Mouse (Mus musculus): ENCODE measurements at regions not wholly inside any gene's neighbourhood (a gene's known extent, or its start where the extent isn't known, plus 50 kb on each side); places are given as distances from the start of the nearest gene placed in this dataset.

DNA sequence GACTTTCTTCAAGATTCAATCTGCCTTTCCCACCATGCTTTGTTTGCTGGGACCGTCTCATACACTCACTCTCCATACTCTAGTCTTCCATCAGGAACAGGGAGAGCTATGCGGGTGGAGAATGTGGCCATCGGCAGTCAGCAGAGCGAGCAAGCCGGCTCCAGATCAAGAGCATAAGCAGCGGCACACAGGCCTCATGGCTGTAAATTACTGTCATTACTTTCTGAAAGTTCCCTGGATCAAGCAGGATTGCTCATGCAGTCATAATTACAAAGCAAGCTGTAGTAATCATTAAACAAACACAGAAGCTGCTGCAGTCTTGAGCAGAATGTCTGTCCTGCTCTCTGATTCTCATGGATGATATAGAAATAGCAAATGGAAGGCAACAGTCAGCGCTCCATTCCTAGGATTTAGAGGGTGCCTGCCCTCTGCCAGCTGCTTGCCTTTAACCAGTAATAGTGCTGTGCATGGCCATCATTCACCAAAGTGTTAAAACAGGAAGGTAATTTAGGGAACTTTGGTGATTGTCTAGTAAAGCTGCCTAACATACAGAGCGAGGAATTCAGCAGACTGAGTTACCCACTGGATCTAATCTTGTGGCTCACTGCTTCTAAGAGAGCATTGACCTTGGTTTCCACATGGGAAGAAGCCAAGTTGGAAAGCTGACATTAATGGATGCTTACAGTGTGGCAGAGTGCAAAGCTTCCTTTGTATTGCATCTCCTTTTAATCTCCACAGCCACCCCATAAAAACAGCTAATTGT lies 298.2 kb downstream of the 1190002N15Rik start:
- DNase-seq = peak; percentile 54 to 73

DNA sequence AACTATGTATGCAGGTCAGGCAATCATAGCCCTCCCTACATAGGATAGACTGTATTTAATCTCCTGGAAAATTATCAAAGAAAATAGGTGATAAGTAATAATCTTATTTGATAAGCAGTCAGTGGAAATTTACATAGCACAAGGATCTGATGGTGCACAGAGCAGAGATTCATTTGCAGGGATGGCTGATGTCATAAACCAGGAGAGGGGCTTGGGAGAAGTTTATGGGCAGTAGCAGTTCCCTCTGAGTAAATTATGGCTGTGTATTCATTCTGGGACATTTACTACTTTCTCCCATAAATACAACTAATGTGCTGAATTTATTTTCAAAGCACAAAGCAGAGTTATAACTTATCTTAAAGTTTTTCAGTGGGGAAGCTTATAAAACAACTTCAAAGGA lies 299.3 kb downstream of the 1190002N15Rik start:
- no peak for DNase-seq

GRCm38 (mm10) chr9:94229537-94229936 lies 308.3 kb downstream of the 1190002N15Rik start:
- no peak for DNase-seq

GRCm38 (mm10) chr9:94219116-94219515 lies 318.8 kb downstream of the 1190002N15Rik start:
- DNase-seq = peak; percentile 15 to 26

DNA sequence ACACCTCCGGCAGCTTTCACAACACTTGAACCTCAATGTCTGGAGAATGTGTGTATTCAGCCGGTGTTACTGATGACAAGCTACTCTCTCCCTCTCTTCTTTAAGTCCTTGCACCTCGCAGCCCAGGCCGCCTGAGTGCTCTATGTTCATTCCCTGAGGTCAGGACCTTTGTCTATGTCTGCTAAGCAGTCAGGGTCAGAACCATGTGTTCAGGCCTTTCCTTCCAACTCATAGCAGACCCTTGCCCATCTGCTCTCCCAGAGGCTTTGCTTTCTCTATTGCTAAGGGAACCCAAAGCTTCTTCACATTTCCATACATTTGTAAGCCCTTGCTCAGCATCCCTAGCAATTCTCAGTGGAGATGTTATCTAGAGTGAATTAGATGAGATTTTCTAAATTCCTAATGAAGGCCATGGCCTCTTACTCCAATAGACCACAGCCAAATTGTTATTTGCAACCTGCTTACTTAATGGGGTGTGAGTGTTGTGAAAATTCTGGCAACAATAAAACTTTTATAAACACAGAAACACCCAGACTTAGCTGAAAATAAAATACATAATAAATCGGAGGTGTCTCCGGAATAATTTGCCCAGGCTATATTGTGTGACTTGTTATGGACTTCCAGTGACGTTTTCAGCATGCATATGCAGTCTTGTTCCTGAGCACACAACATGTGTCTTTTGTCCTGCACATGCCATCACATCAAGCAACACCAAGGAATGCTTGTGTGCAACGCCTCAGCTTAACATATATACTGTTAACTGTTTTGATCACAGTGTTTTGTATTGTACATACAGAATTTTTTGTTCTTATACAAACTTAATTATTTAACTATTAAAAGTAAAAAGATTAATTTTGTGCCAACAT lies 321.2 kb downstream of the 1190002N15Rik start:
- DNase-seq = no peak

DNA sequence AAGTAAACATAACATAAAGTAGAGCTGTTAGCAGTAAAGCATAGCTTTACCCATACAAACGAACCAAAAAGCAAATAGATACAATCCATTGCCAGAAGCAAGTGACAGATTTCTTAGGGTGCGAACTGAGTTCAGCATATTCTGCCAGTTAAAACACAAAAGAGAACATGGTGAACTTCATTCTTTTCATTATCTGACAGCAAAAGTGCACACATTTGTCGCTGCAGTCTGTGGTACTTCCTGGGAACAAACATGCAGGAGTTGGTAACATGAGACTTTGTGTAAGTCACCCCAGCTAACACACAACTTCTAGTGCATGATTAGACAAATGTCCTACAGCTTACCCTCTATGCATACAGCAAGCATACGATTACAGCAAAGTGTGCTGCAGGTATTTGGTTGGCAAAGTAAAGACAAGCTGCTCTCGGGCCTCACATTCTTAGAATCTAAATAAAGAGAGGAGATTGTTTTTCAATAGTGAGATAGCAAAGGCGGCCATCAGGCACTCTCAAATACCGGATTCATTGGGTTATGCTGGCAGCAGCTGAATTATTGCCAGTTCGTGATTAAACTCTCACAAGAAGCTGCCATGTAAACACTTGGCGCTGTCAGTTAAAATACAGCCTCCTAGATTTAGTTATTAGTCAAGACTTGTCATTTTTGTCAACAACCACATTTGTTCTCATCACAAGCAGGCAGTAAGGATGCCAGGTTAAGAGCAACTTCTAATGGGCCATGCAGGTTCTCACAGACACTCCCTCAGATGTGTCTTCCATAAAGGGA lies 327.2 kb downstream of the 1190002N15Rik start:
- no peak for DNase-seq

- no peak for DNase-seq
Measured at GRCm38 (mm10) chr9:94208987-94209386, 328.9 kb downstream of the 1190002N15Rik start.

DNA sequence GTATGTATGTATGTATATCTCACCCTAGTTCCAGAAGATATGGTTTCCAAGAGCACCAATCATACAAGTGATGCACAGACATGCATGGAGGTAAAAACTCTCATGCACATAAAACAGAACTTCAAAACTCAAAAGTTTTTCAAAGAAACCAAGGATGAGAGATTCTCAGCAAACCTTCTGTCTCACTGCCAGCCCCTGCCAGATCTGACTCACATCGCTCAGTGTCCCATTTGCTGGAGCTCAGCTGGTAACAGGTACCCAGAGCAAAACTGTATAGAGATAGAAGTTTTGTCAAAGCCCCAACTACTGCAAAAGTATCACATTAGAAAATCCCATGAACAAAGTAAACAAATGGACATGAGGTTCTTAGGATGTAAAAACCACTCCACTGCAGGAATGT lies 337.0 kb downstream of the 1190002N15Rik start:
- no peak for DNase-seq

- no peak for DNase-seq
Measured at GRCm38 (mm10) chr9:94199864-94200263, 338.0 kb downstream of the 1190002N15Rik start.

GRCm38 (mm10) chr9:94191083-94191482 lies 346.8 kb downstream of the 1190002N15Rik start:
- no peak for DNase-seq

GRCm38 (mm10) chr9:94189872-94190800 lies 347.7 kb downstream of the 1190002N15Rik start:
- DNase-seq = no peak

GRCm38 (mm10) chr9:94188124-94188523 lies 349.8 kb downstream of the 1190002N15Rik start:
- no peak for DNase-seq

DNA sequence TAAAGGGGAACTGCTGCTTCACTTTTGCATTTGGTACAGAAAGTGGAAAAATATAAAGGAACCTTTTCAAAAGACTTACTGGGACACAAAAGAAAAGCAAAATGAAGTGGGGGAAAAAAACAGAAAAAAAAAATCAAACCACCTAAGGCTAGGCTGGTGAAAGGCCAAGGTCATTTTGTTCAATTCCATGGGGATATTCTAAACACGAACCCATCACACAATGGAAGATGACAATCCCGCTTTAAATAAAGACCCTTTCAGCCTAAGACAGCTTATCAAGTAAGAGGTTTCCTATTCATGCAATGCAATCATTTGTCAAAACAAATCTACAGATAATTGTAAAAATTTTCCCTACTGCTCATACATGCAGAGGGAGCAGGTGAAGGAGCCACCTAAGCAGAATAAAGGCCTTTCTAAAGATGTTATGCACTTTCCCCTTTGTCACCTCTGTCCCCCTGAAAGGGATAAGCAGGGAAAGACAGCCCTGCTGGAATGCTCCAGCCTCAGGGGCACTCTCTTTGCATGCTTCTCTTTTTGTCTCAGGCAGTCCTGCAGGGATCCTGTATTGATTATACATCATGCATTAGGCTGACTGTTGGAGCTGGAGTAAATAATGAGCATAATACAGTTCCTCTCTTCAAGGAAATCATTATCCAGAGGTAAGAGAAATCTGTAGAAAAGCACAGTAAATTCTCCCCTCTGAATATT lies 367.8 kb downstream of the 1190002N15Rik start:
- DNase-seq = no peak

DNA sequence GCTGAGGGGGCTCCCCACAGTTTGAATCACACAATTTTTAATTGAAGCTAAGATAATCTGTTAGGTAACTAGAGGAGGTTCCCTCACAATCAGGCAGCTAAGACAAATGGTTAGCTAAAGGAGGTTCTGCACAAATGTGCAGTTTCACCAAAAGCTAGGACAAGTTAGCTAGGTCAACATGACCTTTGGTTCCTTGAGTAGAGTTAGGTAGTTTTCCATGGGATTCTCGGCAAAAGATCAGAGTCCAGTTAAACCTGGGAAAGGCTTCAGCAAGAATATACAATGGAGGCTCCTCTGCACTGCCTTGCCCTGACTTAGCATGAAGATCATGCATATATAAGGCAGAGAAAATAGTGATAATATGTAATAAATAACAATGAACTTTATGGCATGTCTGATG lies 374.2 kb downstream of the 1190002N15Rik start:
- no peak for DNase-seq

DNA sequence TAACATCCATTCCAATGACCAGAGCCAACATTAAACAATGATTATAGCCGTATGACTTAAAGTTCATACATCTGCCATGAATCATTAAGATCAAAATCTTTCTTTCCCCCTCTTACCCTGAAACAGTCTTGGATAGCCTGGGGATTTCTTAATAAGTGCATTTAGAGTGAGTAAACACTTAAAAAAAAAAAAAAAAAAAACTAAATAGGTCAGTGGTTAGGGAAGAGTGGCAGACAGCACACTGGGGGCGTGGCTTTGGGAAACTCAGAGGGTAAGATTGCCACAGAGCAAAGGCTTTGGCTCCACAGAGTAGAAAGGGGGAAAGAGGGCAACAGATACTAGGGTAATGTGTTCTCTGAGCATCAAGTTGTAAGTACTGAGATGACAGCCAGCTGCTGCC lies 382.3 kb downstream of the 1190002N15Rik start:
- no peak for DNase-seq

- DNase-seq = no peak
Measured at GRCm38 (mm10) chr9:94148474-94148873, 389.4 kb downstream of the 1190002N15Rik start.

GRCm38 (mm10) chr9:94146787-94147186 lies 391.1 kb downstream of the 1190002N15Rik start:
- DNase-seq = no peak

GRCm38 (mm10) chr9:94136444-94136843 lies 401.4 kb downstream of the 1190002N15Rik start:
- peak; percentile 29 to 30 for DNase-seq

- DNase-seq = no peak
Measured at GRCm38 (mm10) chr9:94133682-94134081, 404.2 kb downstream of the 1190002N15Rik start.

GRCm38 (mm10) chr9:94131367-94131766 lies 406.5 kb downstream of the 1190002N15Rik start:
- no peak for DNase-seq

DNA sequence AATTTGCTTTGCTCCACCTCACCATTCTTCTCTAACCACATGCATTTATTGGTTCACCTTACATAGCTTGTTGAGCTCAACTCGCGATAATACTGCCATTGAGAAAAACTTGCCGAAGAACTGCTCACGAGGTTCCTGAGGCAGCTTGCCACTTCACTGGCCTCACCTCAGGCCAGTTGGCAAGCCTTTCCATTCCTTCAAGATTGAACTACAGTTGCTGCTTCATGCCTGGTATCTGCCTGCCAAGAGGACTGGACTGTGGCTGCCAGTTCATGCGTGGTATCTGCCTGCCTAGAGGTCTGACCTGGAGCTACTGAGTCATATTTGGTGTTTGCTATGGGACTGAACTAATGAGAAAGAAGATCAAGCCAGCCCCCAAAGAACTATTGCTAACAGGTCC lies 420.9 kb downstream of the 1190002N15Rik start:
- no peak for DNase-seq

All from kidney, postnatal 4 days (tissue).